Mouse (Mus musculus): Measurements from ENCODE around the gene Palm.

The Palm gene

DNA sequence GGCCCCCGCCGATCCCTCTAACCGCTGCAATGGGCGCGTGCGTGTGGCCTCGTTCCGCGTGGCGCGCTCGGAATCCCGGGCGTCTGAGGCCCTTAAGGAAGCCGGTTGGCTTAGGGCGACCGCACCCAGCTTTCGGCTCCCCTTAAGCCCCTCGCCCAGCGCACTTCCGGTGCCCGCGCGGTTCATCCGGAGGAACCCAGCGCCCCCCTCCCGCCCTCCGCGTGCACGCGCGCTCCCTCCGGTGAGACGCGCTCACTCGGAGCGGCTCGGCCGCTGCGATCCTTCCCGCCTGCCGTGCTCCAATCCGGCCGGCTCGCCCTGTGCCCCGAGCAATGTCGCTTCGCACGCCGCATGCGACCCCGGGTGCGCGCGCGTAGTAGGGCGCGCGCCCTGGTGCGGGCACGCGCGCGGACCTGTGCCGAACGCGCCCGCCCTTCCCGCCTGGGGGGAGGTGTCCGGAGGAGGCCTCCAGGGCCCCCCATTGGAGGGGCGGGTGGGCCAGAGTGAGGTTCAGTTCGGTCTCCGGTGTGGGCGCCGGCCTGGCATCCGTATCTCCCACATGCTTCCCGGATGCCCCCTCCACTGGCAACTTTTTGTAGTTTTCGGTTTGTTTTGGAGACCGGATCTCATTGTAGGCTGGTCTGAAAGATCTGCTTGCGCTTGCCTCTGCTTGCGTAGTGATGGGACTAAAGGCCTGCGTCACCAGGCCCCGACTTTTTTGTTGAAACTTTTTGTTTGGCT is 61.6 kb downstream of the Palm start:
- peak; percentile 85 for DNase-seq (ENCODE audit: low read depth, low spot score)

DNA sequence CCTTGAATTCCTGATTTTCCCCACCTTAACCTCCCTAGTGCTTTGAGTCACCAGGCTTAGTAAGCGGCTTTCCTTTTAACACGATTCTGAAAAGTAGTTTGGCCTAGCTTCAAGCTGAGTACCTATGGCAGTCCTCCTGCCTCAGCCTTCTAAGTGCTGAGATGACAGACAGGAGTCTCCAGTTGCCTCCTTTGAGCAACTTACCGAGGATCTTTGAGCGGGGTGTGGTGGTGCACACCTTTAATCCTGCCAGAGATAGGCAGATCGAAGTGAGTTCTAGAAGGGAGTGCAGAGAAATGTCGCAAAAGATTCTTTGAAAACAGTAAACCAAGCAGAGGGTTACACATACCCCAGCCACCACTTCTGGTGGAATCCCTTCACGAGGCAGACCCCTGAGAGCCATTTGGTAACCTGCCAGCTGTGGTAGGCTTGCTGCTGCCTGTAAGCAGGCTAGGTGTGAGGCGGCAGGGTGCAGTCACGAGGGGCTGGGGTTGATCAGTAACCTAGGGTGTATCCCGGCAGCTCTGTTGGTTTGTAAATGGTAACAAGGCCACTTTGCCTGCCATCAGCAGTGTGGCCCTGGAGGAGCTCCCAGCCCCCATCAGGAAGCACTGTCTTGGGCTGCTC is 62.3 kb downstream of the Palm start:
- peak; percentile 36 for DNase-seq (ENCODE audit: low read depth, low spot score)

DNA sequence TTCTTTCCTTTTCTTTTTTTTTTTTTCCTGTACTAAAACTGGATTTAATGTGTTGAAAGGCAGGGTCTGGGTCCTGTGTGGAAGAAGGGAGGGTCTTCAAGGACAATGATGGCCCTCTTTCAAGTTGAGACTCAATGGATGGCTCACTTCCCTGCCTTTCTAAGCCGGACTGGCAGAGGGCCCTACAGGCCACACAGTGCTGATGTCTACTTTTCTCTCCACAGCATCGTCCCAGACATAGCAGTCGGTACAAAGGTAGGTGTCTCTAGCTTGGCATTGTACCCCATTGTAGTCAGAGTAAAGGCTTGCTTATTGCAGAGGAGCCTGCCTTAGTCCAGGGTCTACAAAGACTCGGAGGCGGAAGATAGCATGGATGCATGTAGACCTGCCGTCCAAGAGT is 62.9 kb downstream of the Palm start:
- DNase-seq (ENCODE audit: low read depth, low spot score), result no peak

DNA sequence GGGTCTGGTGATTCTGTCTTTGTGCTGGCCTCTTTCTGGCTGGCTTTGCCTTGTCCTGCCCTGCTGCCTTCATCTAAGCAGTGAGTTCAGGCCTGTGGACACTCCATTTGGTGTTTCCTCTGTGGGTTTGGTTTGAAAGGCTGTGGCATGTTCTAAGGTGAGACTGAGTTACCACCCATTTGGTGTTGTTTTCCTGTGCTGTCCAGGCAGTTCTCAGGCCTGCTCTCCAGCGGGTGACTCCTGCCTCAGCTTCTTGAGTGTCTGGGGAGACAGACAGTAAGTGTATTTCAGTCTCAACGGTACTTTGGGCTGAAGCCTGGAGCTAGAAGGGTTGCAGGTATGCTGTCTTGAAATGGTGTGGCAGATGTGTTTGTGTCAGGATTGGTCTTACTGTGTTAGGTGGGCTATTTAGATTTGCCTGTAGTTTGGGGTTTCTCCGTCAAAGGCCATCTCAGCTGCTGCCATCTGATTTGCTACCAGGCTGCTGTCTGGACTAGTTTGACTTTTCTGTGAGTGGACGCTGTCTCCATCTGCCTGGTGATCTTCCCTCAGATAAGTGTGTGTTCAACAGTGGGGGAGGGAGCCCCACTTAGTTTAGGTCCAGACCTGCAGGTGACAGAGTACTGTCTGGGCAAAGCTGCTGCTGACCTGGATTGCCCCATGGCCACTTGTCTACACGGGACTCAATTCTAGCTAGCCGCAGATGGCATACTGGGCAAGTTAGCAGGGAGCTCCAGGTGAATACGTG is 63.5 kb downstream of the Palm start:
- no peak for DNase-seq (ENCODE audit: low read depth, low spot score)

DNA sequence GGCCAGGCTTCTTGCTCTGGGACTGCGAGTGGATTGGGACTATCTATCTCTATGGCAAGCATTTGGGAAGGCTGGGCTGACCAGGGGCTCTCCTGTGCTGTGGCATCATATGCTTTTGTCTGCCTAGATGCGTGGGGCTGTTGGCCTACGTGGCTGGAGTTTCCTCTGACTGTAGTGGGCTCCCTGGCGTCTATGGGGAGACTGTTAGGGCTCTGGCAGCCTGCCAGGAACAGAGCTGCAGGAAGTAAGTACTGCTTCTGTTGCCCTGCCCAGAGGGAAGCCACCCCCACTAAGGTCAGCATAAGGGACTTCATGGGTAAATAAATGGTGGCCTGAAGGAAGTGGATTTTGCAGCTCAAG is 64.1 kb downstream of the Palm start:
- DNase-seq (ENCODE audit: low read depth, low spot score), result peak; percentile 44

DNA sequence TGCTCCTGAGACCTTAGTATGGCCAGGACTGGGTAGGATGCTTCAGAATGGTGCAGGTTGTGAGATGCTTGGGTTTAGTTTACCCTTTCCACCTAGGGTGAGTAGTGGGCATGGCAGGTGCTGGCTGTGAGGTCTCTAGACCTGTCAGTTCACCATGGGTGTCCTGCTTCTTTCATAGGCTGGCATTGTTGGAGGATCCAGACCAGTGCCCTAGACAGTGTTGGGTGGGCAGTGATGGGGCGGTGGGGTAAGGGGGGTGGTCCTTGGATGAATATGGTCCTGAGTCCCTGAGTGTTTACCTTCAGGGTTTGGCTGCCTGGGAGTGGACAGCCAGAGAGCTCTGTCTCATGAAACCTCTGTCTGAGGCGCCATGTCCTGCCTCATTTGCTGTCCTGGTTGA is 64.5 kb downstream of the Palm start:
- DNase-seq (ENCODE audit: low read depth, low spot score), result no peak

DNA sequence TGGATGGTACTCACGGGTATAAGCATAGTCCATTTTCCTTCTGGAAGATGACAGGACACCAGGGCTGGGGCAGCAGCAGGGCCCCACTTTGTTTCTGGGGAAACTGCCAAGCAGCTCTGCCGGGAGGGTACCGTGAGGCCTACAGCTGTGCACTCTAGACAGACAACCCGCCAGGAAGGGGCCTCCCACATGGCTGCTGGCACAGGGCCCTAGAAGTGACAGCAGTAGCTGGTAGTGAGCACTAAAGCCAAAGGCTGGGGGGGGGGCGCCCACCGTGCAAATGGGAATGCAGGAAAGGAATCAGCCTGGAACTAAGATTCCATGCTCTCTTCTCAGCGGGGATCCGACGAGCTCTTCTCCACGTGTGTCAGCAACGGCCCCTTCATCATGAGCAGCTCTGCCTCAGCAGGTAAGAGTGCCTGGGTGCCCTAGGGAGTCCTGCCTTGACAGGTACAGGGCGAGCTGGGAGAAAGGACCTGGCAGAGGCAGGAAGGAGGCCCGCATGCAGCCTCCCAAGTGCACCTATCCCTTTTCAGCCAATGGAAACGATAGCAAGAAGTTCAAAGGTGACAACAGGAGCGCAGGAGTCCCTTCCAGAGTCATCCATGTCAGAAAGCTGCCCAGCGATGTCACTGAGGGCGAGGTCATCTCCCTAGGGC is 65.2 kb downstream of the Palm start:
- DNase-seq (ENCODE audit: low read depth, low spot score), result no peak

DNA sequence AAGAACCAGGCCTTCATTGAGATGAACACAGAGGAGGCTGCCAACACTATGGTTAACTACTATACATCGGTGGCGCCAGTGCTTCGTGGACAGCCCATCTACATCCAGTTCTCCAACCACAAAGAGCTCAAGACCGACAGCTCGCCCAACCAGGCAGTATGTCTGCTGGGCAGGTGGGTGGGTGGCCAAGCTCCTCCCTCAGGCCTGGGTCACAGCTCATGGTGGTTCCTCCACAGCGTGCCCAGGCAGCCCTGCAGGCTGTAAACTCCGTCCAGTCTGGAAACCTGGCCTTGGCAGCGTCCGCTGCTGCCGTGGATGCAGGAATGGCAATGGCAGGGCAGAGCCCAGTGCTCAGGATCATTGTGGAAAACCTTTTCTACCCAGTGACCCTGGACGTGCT is 65.7 kb downstream of the Palm start:
- no peak for DNase-seq (ENCODE audit: low read depth, low spot score)

DNA sequence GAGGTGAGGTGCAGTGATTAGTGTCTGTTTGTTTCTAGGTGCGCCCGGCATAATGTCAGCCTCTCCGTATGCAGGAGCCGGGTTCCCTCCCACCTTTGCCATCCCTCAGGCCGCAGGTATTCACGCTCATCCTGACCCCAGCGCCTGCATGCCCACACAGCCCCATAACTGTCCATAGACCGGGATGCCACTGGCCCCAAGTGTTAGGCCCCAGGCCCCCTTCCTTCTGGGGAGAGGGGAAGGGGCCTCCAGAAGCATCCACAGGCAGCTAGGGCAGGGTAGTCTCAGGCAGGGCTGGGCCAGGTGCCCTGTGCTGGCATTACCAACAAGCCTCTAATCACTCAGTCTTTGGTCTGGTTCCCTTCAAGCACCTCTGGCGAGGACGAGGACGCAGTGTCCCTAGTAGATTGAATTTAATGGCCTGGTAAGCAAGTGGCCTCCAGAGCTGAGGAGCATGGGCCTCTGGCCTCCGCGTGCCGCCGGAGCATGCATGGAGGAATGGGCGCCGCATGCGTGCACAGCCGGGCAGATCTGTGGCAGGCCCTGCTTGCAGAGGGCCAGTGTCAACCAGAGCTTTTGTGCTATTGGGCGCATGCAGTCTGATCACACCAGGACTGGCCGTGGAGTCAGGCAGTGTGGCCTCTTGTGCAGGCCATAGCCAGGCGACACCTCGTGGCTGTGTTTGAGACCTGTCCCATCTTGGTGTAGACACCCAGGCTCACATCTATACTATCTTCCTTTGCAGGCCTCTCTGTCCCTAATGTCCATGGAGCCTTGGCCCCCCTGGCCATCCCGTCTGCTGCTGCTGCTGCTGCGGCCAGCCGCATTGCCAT is 66.9 kb downstream of the Palm start:
- no peak for DNase-seq (ENCODE audit: low read depth, low spot score)

DNA sequence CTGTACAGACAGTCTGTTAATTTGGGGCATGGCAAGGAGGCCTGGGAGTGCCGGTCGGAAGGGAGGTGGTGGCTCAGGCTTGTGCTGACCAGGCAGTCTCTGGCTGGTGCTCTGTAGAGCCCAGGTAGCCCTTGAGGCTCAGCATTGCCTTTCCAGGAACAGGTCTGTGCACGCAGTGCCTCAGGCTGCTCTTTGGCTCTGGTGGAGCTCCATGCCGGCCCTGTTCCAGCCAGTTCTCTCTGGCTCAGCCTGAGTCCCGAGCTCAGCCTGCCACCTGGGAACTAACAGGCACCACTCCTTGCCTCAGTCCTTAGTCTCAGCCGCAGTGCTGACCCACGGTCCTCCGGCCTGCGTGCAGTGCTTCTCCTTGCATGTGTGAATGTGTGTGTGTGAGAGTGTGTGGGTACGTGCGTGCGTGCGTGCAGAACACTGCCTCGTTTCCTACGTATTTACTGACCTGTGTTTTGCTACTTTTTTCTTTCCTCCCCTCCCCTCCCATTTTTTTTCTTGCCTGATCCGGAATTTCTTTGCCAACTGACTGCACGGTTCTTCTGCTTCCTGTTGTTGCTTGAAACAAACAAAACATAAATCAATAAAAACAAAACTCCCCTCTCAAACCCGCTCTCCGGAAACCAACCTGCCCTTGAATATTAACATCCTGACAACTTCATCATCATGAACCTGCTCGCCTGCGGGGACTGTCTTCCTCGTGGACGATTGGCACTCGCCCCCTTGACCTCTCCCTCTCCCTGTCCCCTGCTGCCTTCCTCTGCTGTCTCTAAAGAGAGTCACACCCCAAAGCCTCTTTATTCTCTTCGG is 68.1 kb downstream of the Palm start:
- DNase-seq (ENCODE audit: low read depth, low spot score), result no peak

DNA sequence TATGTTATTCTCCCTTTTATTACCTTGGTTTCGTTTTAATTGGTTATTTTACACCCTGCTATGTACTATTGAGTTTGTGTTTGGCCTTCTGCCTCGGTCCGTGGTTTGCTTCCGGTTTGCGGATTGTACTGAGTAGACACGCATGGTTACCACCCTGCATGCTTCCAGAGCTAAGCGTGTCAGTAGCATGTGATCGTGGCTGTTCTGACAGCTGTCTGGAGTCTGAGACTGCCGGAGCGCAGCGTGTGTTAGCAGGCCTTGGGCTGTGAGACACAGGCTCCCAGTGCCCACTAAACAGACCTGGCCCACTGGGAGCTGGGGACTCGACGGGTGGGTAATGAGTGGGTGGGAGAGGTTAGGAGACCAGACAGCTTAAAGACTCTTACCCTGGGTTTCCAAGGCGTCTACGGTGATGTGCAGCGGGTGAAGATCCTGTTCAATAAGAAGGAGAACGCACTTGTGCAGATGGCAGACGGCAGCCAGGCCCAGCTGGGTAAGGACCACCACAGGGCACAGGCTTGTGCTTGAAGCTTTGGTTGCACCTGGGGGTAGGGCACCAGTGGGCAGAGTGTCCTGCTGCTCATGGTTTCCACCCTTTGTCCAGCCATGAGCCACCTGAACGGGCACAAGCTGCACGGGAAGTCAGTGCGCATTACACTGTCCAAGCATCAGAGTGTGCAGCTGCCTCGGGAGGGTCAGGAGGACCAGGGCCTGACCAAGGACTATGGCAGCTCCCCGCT is 68.8 kb downstream of the Palm start:
- DNase-seq (ENCODE audit: low read depth, low spot score), result no peak

DNA sequence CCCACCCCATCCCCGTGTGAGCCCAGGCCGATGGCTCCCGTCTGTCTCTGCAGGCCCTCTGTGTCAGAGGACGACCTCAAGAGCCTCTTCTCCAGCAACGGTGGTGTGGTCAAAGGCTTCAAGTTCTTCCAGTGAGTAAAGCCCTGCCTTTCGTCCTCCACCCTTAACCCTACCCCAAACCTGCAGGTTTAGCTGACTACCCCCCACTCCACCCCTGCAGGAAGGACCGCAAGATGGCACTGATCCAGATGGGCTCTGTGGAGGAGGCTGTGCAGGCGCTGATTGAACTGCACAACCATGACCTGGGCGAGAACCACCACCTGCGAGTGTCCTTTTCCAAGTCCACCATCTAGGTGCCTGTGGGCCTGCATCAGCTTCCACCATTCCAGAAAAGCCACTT is 69.6 kb downstream of the Palm start:
- no peak for DNase-seq (ENCODE audit: low read depth, low spot score)

DNA sequence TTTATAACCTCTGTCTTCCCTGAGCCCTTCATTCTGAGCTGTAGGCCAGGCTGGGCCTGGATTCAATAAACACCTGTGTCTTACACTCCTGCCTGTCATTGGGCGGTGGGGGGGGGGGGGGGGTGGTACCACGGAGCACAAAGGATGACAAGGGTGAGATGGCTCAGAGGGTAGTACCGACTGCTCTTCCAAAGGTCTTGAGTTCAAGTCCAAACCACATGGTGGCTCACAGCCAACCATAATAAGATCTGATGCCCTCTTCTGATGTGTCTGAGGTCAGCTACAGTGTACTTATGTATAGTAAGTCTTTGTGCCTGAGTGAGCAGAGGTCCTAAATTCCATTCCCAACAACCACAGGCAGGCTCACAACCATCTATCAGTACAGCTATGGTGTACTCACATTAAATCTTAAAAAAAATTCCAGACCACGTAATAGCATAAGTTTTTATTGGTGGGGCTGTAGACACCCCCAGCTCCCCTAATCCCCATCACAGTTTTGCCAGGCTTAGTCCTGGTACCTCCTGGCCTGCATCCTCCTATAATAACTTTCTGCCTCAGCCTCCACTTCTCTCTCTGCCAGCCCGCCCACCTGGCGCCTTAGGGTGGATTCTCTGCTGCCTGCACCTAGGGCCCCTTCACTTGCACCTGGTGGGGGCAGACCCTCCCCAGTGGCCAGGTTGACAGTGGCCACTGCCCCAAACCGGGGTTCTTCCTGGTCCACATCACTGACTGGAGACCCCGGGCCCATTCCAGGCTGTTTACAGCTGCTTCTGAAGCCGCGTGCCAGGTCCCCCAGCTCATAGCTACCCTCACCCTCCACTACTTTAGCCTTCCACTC is 71.2 kb downstream of the Palm start:
- DNase-seq (ENCODE audit: low read depth, low spot score), result no peak

DNA sequence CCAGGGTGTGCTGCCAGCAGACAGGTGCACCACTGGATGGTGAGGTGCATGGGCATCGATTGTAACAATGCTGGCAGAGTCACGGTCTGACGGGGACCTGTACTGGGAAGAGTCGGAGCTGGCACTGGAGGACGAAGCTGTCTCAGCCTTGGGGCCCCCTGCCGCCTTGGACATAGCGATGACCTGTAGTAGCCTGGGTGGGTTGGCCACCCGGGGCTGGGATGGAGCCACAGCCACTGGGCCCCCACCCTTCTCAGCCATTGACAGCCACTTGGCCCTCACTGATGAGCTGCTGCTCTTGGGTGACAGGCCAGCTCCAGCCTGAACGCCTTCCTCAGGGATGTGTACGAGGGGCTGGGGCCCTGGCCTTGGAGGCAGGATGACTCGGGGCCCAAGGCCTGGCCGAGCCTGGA is 71.8 kb downstream of the Palm start:
- DNase-seq (ENCODE audit: low read depth, low spot score), result no peak

DNA sequence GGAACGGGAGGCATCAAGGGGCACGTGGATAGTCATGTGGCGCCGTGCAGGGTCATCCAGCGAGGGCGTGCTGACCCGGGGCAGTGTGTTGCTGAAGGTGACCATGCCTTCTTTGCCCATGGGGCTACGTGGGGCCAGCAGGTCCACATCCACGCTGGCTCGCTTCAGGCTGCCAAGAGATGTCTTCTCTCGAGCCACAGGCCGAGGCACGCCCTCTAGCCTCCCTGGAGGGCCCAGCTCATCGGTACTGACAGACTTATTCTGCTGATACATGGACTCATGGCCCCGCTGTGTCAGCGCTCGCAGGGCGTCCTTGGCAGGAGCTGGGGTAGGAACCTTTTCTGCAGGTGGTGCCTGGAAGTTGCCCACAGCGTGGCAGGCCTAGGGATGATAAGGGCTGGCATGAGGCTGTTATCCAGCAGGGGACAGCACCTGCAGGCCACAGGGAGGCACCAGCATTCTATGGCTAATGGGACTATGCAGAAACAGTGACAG is 72.5 kb downstream of the Palm start:
- no peak for DNase-seq (ENCODE audit: low read depth, low spot score)

DNA sequence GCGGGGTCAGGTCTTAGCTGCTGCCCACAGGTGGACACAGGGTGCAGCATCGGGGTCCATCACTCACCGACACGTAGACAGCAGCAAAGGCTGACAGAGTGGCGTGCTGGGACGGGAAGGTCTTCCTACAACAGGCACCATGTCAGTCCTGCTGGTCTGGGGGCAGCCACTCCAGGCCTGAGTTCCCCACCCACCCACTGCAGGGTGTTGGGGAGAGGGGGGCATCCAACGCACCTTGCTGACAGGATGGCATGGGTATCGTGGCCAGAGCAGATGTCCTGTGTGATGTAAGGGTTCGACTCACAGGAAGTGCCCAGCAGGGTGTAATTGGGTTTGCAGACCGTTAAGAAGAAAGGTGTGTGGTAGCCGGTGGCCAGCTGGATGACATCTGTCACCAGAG is 73.2 kb downstream of the Palm start:
- DNase-seq (ENCODE audit: low read depth, low spot score), result no peak

Data from A20 (cell line).